Mouse (Mus musculus): ENCODE data around the gene Sp3. TPM values are rescaled to one million over a fixed set of nuclear protein-coding genes. Genes with fewer than 3 reads are reported as not detected.

The Sp3 gene
- polyA plus RNA-seq, 1 experiment = 8.8 TPM

- H3ac ChIP-seq (ENCODE audit: control insufficient read depth, insufficient read length, low read depth) = no peak overlapping the region
- peaks cover 97% of the 10 kb centered on the region for H3K79me3 ChIP-seq (ENCODE audit: low read depth)
- H3K79me2 ChIP-seq (ENCODE audit: control insufficient read depth, insufficient read depth) = peaks cover 100% of the 10 kb centered on the region
- TF ChIP-seq MAX (IDR thresholded peaks at IDR 0.05) (no peak), USF1 (IDR thresholded peaks at IDR 0.05; ENCODE audit: low read depth) (no peak), FOSL1 (IDR thresholded peaks at IDR 0.05; ENCODE audit: insufficient read depth, low read length, poor library complexity, severe bottlenecking) (no peak), MYOD1 (IDR thresholded peaks at IDR 0.05; ENCODE audit: control insufficient read depth, insufficient read length, low read depth) (no peak)
- peaks cover 75% of the 10 kb centered on the region for H3K36me3 ChIP-seq (ENCODE audit: control insufficient read depth, insufficient read depth)
- no peaks in the 10 kb centered on the region for H3K27me3 ChIP-seq (ENCODE audit: control insufficient read depth, insufficient read depth, insufficient read length)
- no peak overlapping the region for H3K4me3 ChIP-seq (ENCODE audit: insufficient read depth, poor library complexity, severe bottlenecking)
These were observed 9.4 kb downstream of the Sp3 start for GRCm38 (mm10) chr2:72970831-72971230.

- Histone ChIP-seq H3K4me3 (ENCODE audit: insufficient read depth, poor library complexity, severe bottlenecking) (no peak overlapping the region), H3K27me3 (ENCODE audit: control insufficient read depth, insufficient read depth, insufficient read length) (no peaks in the 10 kb centered on the region), H3K79me2 (ENCODE audit: control insufficient read depth, insufficient read depth) (peaks cover 100% of the 10 kb centered on the region), H3ac (ENCODE audit: control insufficient read depth, insufficient read length, low read depth) (no peak overlapping the region), H3K36me3 (ENCODE audit: control insufficient read depth, insufficient read depth) (peaks cover 75% of the 10 kb centered on the region), H3K79me3 (ENCODE audit: low read depth) (peaks cover 97% of the 10 kb centered on the region)
- TF ChIP-seq MAX (IDR thresholded peaks at IDR 0.05) (no peak), USF1 (IDR thresholded peaks at IDR 0.05; ENCODE audit: low read depth) (no peak), MYOD1 (IDR thresholded peaks at IDR 0.05; ENCODE audit: control insufficient read depth, insufficient read length, low read depth) (no peak), CTCF (IDR thresholded peaks at IDR 0.05; ENCODE audit: control insufficient read depth, insufficient read depth, insufficient read length) (no peak), FOSL1 (IDR thresholded peaks at IDR 0.05; ENCODE audit: insufficient read depth, low read length, poor library complexity, severe bottlenecking) (no peak), MYOG (IDR thresholded peaks at IDR 0.05; ENCODE audit: control insufficient read depth, extremely low read depth, insufficient read length) (no peak), CEBPB (IDR thresholded peaks at IDR 0.05; ENCODE audit: low read depth) (no peak)
These were observed 9.9 kb downstream of the Sp3 start for GRCm38 (mm10) chr2:72970302-72970701.

GRCm38 (mm10) chr2:72968536-72968935 is 11.7 kb downstream of the Sp3 start:
- Histone ChIP-seq H3ac (ENCODE audit: control insufficient read depth, insufficient read length, low read depth) (no peak overlapping the region), H3K79me3 (ENCODE audit: low read depth) (peaks cover 94% of the 10 kb centered on the region), H3K4me3 (ENCODE audit: insufficient read depth, poor library complexity, severe bottlenecking) (no peak overlapping the region), H3K36me3 (ENCODE audit: control insufficient read depth, insufficient read depth) (peaks cover 60% of the 10 kb centered on the region), H3K27me3 (ENCODE audit: control insufficient read depth, insufficient read depth, insufficient read length) (no peaks in the 10 kb centered on the region), H3K79me2 (ENCODE audit: control insufficient read depth, insufficient read depth) (peaks cover 100% of the 10 kb centered on the region)
- TF ChIP-seq MAX (IDR thresholded peaks at IDR 0.05) = no peak
- TF ChIP-seq MYOG (IDR thresholded peaks at IDR 0.05; ENCODE audit: control insufficient read depth, extremely low read depth, insufficient read length) = no peak
- no peak for TF ChIP-seq FOSL1 (IDR thresholded peaks at IDR 0.05; ENCODE audit: insufficient read depth, low read length, poor library complexity, severe bottlenecking)
- no peak for TF ChIP-seq CEBPB (IDR thresholded peaks at IDR 0.05; ENCODE audit: low read depth)
- TF ChIP-seq CTCF (IDR thresholded peaks at IDR 0.05; ENCODE audit: control insufficient read depth, insufficient read depth, insufficient read length) = no peak
- TF ChIP-seq USF1 (IDR thresholded peaks at IDR 0.05; ENCODE audit: low read depth) = no peak
- TF ChIP-seq MYOD1 (IDR thresholded peaks at IDR 0.05; ENCODE audit: control insufficient read depth, insufficient read length, low read depth) = no peak

- Histone ChIP-seq H3ac (ENCODE audit: control insufficient read depth, insufficient read length, low read depth) (no peak overlapping the region), H3K4me3 (ENCODE audit: insufficient read depth, poor library complexity, severe bottlenecking) (no peak overlapping the region), H3K79me3 (ENCODE audit: low read depth) (peaks cover 94% of the 10 kb centered on the region), H3K36me3 (ENCODE audit: control insufficient read depth, insufficient read depth) (peaks cover 73% of the 10 kb centered on the region), H3K79me2 (ENCODE audit: control insufficient read depth, insufficient read depth) (peaks cover 100% of the 10 kb centered on the region), H3K27me3 (ENCODE audit: control insufficient read depth, insufficient read depth, insufficient read length) (no peaks in the 10 kb centered on the region)
- no peak for TF ChIP-seq MAX (IDR thresholded peaks at IDR 0.05)
- TF ChIP-seq USF1 (IDR thresholded peaks at IDR 0.05; ENCODE audit: low read depth) = no peak
- TF ChIP-seq MYOG (IDR thresholded peaks at IDR 0.05; ENCODE audit: control insufficient read depth, extremely low read depth, insufficient read length) = no peak
- no peak for TF ChIP-seq CTCF (IDR thresholded peaks at IDR 0.05; ENCODE audit: control insufficient read depth, insufficient read depth, insufficient read length)
- no peak for TF ChIP-seq CEBPB (IDR thresholded peaks at IDR 0.05; ENCODE audit: low read depth)
- TF ChIP-seq MYOD1 (IDR thresholded peaks at IDR 0.05; ENCODE audit: control insufficient read depth, insufficient read length, low read depth) = no peak
- no peak for TF ChIP-seq FOSL1 (IDR thresholded peaks at IDR 0.05; ENCODE audit: insufficient read depth, low read length, poor library complexity, severe bottlenecking)
These were observed 14.8 kb downstream of the Sp3 start for GRCm38 (mm10) chr2:72965450-72965849.

GRCm38 (mm10) chr2:72956415-72956814 is 23.8 kb downstream of the Sp3 start:
- Histone ChIP-seq H3K79me2 (ENCODE audit: control insufficient read depth, insufficient read depth) (peaks cover 100% of the 10 kb centered on the region), H3ac (ENCODE audit: control insufficient read depth, insufficient read length, low read depth) (no peak overlapping the region), H3K79me3 (ENCODE audit: low read depth) (peaks cover 97% of the 10 kb centered on the region), H3K4me3 (ENCODE audit: insufficient read depth, poor library complexity, severe bottlenecking) (no peak overlapping the region), H3K27me3 (ENCODE audit: control insufficient read depth, insufficient read depth, insufficient read length) (no peaks in the 10 kb centered on the region), H3K36me3 (ENCODE audit: control insufficient read depth, insufficient read depth) (peaks cover 83% of the 10 kb centered on the region)
- TF ChIP-seq MYOG (IDR thresholded peaks at IDR 0.05; ENCODE audit: control insufficient read depth, extremely low read depth, insufficient read length) (no peak), CTCF (IDR thresholded peaks at IDR 0.05; ENCODE audit: control insufficient read depth, insufficient read depth, insufficient read length) (no peak), FOSL1 (IDR thresholded peaks at IDR 0.05; ENCODE audit: insufficient read depth, low read length, poor library complexity, severe bottlenecking) (no peak), USF1 (IDR thresholded peaks at IDR 0.05; ENCODE audit: low read depth) (no peak), MYOD1 (IDR thresholded peaks at IDR 0.05; ENCODE audit: control insufficient read depth, insufficient read length, low read depth) (no peak), MAX (IDR thresholded peaks at IDR 0.05) (no peak), CEBPB (IDR thresholded peaks at IDR 0.05; ENCODE audit: low read depth) (no peak)

GRCm38 (mm10) chr2:72952979-72953378 is 27.3 kb downstream of the Sp3 start:
- Histone ChIP-seq H3ac (ENCODE audit: control insufficient read depth, insufficient read length, low read depth) (no peak overlapping the region), H3K79me3 (ENCODE audit: low read depth) (peaks cover 94% of the 10 kb centered on the region), H3K27me3 (ENCODE audit: control insufficient read depth, insufficient read depth, insufficient read length) (no peaks in the 10 kb centered on the region), H3K79me2 (ENCODE audit: control insufficient read depth, insufficient read depth) (peaks cover 100% of the 10 kb centered on the region), H3K4me3 (ENCODE audit: insufficient read depth, poor library complexity, severe bottlenecking) (no peak overlapping the region), H3K36me3 (ENCODE audit: control insufficient read depth, insufficient read depth) (peaks cover 68% of the 10 kb centered on the region)
- TF ChIP-seq MYOG (IDR thresholded peaks at IDR 0.05; ENCODE audit: control insufficient read depth, extremely low read depth, insufficient read length) = no peak
- no peak for TF ChIP-seq CTCF (IDR thresholded peaks at IDR 0.05; ENCODE audit: control insufficient read depth, insufficient read depth, insufficient read length)
- TF ChIP-seq CEBPB (IDR thresholded peaks at IDR 0.05; ENCODE audit: low read depth) = no peak
- no peak for TF ChIP-seq FOSL1 (IDR thresholded peaks at IDR 0.05; ENCODE audit: insufficient read depth, low read length, poor library complexity, severe bottlenecking)
- no peak for TF ChIP-seq USF1 (IDR thresholded peaks at IDR 0.05; ENCODE audit: low read depth)

Data from C2C12 (cell line).